Mouse (Mus musculus) brain, embryonic 14.5 days (tissue): Measurements from ENCODE around the gene Patl1.

Source experiments
- CTCF ChIP-seq: fragments of 200-500 bp; IDR thresholded peaks from 2 replicates; pipeline ENCODE4 v1.5.1; 2012; ENCODE audit warnings: inconsistent platforms, mild to moderate bottlenecking, moderate library complexity, borderline replicate concordance; ENCODE audit not compliant: insufficient read depth, insufficient read length; ENCODE audit errors: extremely low read depth
- POLR2A ChIP-seq: fragments of 200-500 bp; IDR thresholded peaks from 2 replicates; pipeline ENCODE4 v1.6.1; 2012; ENCODE audit warnings: mild to moderate bottlenecking, inconsistent platforms, borderline replicate concordance; ENCODE audit not compliant: poor library complexity, insufficient read depth, insufficient read length, severe bottlenecking; ENCODE audit errors: extremely low read depth

- TF ChIP-seq POLR2A, result no peak
- no peak for TF ChIP-seq CTCF
Observed at GRCm38 (mm10) chr19:11992441-11993029, 80.3 kb downstream of the Patl1 start.
